Mouse (Mus musculus): ENCODE measurements around the gene Usp54. TPM values are rescaled to one million over a fixed set of nuclear protein-coding genes. Genes with fewer than 3 reads are reported as not detected.
A peak's percentile ranks its signal among the peaks of the same experiment; 100 is the strongest.

The Usp54 gene
- polyA plus RNA-seq, 1 experiment from 2014 or later: 8.1 TPM

DNA sequence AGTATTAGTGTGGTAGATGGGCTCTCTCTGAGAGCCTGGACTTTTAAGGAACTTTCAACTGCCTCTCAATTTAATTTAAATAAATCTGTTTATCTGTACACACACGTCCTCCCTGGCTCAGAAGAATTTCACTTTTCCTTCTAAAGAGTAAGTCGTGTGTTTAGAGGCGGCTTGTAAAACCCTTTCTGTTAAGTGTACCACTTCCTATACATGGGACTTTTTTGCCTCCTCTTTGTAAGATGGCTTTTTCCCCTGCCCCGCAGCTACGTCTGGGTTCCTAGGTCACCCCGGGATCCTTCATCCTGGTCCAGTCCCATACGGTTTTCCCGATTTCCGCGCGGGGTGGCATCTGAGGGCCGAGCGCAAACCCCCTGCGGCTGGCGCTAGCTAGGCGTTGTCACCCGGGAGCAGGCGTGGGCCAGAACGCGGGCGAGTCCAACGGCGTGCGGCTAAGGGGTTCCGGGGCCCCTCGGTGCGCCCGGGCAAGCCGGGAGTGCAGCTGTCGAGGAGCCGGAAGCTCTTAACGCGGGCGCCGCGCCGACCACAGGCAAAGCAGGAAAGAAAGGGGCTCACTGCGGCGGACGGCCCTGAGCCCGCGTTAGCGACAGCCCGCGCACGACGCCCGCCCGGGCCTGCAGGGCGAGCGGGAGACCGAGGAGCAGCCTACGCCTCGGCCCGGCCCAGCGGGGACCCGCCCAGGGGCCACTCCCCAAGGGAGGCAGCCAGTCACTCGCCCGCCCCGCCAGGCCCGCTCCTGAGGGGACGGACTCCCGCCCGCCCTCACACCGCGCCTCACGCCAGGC, 95.1 kb downstream of the Usp54 start:
- no peaks in the 10 kb centered on the region for H3K9me3 ChIP-seq (replicated peaks)
- H3K4me3 ChIP-seq: peak overlapping the region; percentile 94
- WGBS: under 1% methylated on average over 44 of the region's 67 CpGs
- H3K36me3 ChIP-seq (ENCODE audit: poor library complexity, severe bottlenecking): peaks cover 26% of the 10 kb centered on the region
- no peaks in the 10 kb centered on the region for H3K27me3 ChIP-seq
- peak overlapping the region; percentile 71 for H3K4me2 ChIP-seq
- peak; percentile 96 for ATAC-seq
- peak overlapping the region; percentile 97 for H3K9ac ChIP-seq
- peak overlapping the region; percentile 97 for H3K27ac ChIP-seq
- peaks cover 30% of the 10 kb centered on the region for H3K4me1 ChIP-seq

DNA sequence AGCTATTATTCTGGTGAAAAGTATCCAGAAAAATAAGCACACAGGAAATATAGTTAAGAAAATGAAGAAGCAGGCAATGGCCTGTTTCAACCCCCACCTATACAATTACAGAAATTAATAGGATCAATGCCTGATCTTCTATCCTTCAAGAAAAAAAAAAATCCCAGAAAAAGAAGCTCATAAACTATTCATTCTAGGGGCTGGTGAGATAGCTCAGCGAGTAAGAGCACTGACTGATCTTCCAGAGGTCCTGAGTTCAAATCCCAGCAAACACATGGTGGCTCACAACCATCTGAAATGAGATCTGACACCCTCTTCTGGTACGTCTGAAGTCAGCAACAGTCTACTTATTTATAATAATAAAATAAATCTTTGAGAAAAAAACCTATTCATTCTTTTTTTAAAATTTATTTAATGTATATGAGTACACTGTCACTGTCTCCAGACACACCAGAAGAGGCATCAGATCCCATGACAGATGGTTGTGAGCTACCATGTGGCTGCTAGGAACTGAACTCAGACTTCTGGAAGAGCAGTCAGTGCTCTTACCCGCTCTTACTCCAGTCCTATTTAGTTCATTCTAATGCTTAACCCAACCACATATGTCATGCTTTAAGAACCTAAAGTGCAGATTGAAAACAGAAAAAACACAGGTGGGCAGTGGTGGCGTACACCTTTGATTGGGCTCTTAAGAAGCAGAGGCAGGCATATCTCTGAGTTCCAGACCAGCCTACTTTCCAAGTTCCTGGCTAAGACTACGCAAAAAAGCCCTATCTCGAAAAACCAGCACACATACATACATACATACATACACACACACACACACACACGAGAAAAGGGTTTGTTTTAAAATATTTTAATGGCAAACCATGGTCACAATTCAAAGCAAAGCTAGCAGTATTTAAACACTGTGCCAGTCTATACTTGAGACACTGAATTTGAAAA, 96.1 kb downstream of the Usp54 start:
- H3K27ac ChIP-seq: no peak overlapping the region
- 74% methylated on average over 7 of the region's 7 CpGs for WGBS
- H3K4me2 ChIP-seq: peak overlapping the region; percentile 71
- H3K9ac ChIP-seq: peak overlapping the region; percentile 97
- peaks cover 18% of the 10 kb centered on the region for H3K36me3 ChIP-seq (ENCODE audit: poor library complexity, severe bottlenecking)
- peaks cover 30% of the 10 kb centered on the region for H3K4me1 ChIP-seq
- H3K27me3 ChIP-seq: no peaks in the 10 kb centered on the region
- no peak for ATAC-seq
- peak overlapping the region; percentile 94 for H3K4me3 ChIP-seq
- no peaks in the 10 kb centered on the region for H3K9me3 ChIP-seq (replicated peaks)

DNA sequence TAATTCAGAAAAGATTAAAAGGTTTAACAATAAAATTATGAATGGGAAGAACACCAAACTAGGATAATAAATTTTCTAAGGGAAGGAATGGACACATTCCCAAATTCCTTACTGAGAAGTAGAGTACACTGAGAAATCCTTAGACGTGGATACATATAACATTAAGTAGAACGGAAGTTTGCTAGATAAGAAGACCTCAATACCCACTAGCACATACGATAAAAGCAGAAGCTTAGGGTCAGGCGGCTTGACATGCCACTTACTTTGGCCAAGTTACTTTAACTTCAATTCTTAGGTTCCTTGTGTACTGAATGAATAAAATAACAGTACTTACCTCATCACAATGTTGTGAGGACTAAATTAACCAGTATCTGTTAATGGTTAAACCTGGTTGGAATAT, 111.2 kb downstream of the Usp54 start:
- H3K27ac ChIP-seq: no peak overlapping the region
- no peaks in the 10 kb centered on the region for H3K4me1 ChIP-seq
- 0 out of 2 replicates have a peak, but pooled peaks cover 4% of the 10 kb centered on the region for H3K36me3 ChIP-seq (ENCODE audit: poor library complexity, severe bottlenecking)
- H3K4me3 ChIP-seq: no peak overlapping the region
- 95% methylated on average over 4 of the region's 4 CpGs for WGBS
- no peak for ATAC-seq
- no peak overlapping the region for H3K4me2 ChIP-seq
- no peaks in the 10 kb centered on the region for H3K9me3 ChIP-seq (replicated peaks)
- no peaks in the 10 kb centered on the region for H3K27me3 ChIP-seq
- H3K9ac ChIP-seq: no peak overlapping the region

DNA sequence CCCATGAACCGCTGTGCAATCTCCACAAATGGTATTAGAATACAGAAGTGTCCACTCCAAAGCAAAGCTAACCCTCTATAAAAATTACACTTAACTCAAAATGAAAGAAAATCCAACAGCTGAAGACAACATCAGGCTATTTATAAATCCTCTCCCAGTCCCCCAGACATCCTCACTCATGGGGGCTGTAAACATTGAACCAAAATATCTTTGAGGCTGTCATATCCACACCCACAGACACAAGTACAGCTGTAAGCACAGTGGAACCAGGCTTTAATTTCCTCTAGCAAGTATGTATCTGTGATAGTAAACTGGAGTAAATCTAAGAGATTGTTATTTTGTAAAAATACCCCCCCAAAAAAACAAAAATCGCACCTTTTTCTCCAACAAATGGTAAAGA, 120.7 kb downstream of the Usp54 start:
- H3K9me3 ChIP-seq (replicated peaks): no peaks in the 10 kb centered on the region
- no peaks in the 10 kb centered on the region for H3K27me3 ChIP-seq
- no peaks in the 10 kb centered on the region for H3K4me1 ChIP-seq
- H3K4me3 ChIP-seq: no peak overlapping the region
- H3K36me3 ChIP-seq (ENCODE audit: poor library complexity, severe bottlenecking): peaks cover 33% of the 10 kb centered on the region
- no peak for ATAC-seq
- H3K9ac ChIP-seq: no peak overlapping the region
- H3K4me2 ChIP-seq: no peak overlapping the region
- WGBS: 96% methylated on average over 2 of the region's 2 CpGs
- no peak overlapping the region for H3K27ac ChIP-seq

DNA sequence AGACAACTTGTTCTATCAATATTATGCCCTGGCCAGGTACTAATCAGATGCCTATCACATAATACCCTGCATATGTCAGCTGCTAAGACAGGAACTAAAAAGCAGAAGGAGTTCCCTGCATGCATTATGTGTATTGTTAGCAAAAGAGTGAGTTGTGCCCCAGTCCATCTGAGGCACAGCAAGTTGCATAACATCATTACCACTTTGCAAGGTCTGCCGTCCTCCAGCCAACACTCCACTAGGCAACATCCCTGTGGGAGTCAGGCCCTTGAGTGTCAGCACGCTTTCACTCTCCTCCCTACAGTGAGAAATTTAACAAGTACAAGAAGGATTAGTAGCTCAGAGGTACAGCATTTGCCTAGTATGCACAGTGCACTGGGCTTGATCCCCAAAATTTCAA, 132.4 kb downstream of the Usp54 start:
- no peaks in the 10 kb centered on the region for H3K4me1 ChIP-seq
- ATAC-seq: no peak
- H3K9ac ChIP-seq: no peak overlapping the region
- WGBS: 69% methylated on average over 2 of the region's 2 CpGs
- H3K4me2 ChIP-seq: no peak overlapping the region
- no peaks in the 10 kb centered on the region for H3K27me3 ChIP-seq
- peaks cover 18% of the 10 kb centered on the region for H3K36me3 ChIP-seq (ENCODE audit: poor library complexity, severe bottlenecking)
- no peak overlapping the region for H3K27ac ChIP-seq
- H3K9me3 ChIP-seq (replicated peaks): no peaks in the 10 kb centered on the region
- H3K4me3 ChIP-seq: no peak overlapping the region

DNA sequence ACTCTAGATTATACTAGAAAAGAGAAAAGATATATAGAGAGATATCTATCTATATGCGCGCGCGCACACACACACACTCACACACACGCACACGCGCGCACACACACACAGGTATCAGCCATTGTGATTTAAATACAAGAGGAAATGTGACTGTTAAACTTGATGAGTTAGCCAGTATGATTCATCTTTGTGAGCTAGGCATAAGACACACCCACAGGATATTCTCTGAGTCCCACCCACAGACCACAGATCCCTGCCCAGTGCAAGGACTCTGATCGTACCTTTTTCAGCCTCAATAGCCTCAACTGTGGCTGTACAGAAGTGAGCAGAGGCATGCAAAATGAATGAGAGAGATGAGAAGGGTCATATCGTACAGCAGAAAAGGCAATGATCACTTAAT, 137.9 kb downstream of the Usp54 start:
- Histone ChIP-seq H3K27me3 (no peaks in the 10 kb centered on the region), H3K27ac (no peak overlapping the region), H3K4me1 (no peaks in the 10 kb centered on the region), H3K9ac (no peak overlapping the region), H3K36me3 (ENCODE audit: poor library complexity, severe bottlenecking) (peaks cover 23% of the 10 kb centered on the region), H3K9me3 (replicated peaks) (no peaks in the 10 kb centered on the region), H3K4me3 (no peak overlapping the region), H3K4me2 (no peak overlapping the region)
- 96% methylated on average over 10 of the region's 10 CpGs for WGBS
- no peak for ATAC-seq

DNA sequence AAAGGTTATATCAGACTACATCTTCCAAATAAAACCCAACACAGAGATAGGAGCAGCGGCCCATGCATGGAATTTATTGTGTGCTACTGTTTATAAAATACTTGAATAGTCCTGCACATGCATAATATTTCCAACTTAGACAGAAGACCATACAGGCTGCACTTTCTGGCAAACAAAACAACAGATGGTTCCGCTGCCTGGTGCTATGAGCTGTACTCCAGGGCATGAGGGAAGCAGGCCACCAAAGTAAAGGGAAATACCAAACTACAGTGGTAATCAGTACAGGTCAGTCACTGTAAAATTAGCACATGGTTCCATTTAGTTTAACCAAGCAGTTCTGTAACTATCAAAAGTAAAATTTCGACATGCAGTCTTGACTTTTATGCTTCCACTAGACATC, 140.9 kb downstream of the Usp54 start:
- no peak for ATAC-seq
- H3K4me3 ChIP-seq: no peak overlapping the region
- no peaks in the 10 kb centered on the region for H3K9me3 ChIP-seq (replicated peaks)
- peaks cover 42% of the 10 kb centered on the region for H3K36me3 ChIP-seq (ENCODE audit: poor library complexity, severe bottlenecking)
- H3K9ac ChIP-seq: no peak overlapping the region
- H3K27me3 ChIP-seq: no peaks in the 10 kb centered on the region
- H3K27ac ChIP-seq: no peak overlapping the region
- 93% methylated on average over 3 of the region's 3 CpGs for WGBS
- H3K4me2 ChIP-seq: no peak overlapping the region
- no peaks in the 10 kb centered on the region for H3K4me1 ChIP-seq

Small RNA genes within 50 kb of the gene (microRNA-seq; reads per million reads assigned to microRNA genes)
- 1.1 reads per million for gene Mir6946

Other genes starting within 250 kb of the Usp54 start
- 60.1 and 61.1 TPM in 2 replicates for gene Mrps16, start 247.4 kb downstream of the Usp54 start, polyA plus RNA-seq (2015; fragmentation: Nextera tagmentation; extraction: Ambion mirVana)
- 0.45 and 1.6 TPM in 2 replicates for gene Cfap70, start 188.8 kb downstream of the Usp54 start, polyA plus RNA-seq (2015; fragmentation: Nextera tagmentation; extraction: Ambion mirVana)
- 8.5 and 9.9 TPM in 2 replicates for gene Anxa7, start 160.9 kb downstream of the Usp54 start, polyA plus RNA-seq (2015; fragmentation: Nextera tagmentation; extraction: Ambion mirVana)
- 0.89 and 1.3 TPM in 2 replicates for gene Mss51, start 144.2 kb downstream of the Usp54 start, polyA plus RNA-seq (2015; fragmentation: Nextera tagmentation; extraction: Ambion mirVana)
- 71.9 and 73.7 TPM in 2 replicates for gene Ppp3cb, start 94.5 kb downstream of the Usp54 start, polyA plus RNA-seq (2015; fragmentation: Nextera tagmentation; extraction: Ambion mirVana)
- not detected in 2 replicates for gene Myoz1, start 15.5 kb upstream of the Usp54 start, polyA plus RNA-seq (2015; fragmentation: Nextera tagmentation; extraction: Ambion mirVana)
- 0.13 and 0.14 TPM in 2 replicates for gene Synpo2l, start 27.3 kb upstream of the Usp54 start, polyA plus RNA-seq (2015; fragmentation: Nextera tagmentation; extraction: Ambion mirVana)
- 75.9 and 84.7 TPM in 2 replicates for gene Sec24c, start 33.2 kb upstream of the Usp54 start, polyA plus RNA-seq (2015; fragmentation: Nextera tagmentation; extraction: Ambion mirVana)
- 18.9 and 19.9 TPM in 2 replicates for gene Fut11, start 53.9 kb upstream of the Usp54 start, polyA plus RNA-seq (2015; fragmentation: Nextera tagmentation; extraction: Ambion mirVana)
- gene Chchd1, start 61.9 kb upstream of the Usp54 start, polyA plus RNA-seq (2015; fragmentation: Nextera tagmentation; extraction: Ambion mirVana): 235 and 281 TPM in 2 replicates
- 40.8 and 44.2 TPM in 2 replicates for gene Zswim8, start 66.5 kb upstream of the Usp54 start, polyA plus RNA-seq (2015; fragmentation: Nextera tagmentation; extraction: Ambion mirVana)
- gene Ndst2, start 93.5 kb upstream of the Usp54 start, polyA plus RNA-seq (2015; fragmentation: Nextera tagmentation; extraction: Ambion mirVana): 14.0 and 18.3 TPM in 2 replicates
- 60.7 and 81.8 TPM in 2 replicates for gene Camk2g, start 153.0 kb upstream of the Usp54 start, polyA plus RNA-seq (2015; fragmentation: Nextera tagmentation; extraction: Ambion mirVana)
- gene Plau, start 195.6 kb upstream of the Usp54 start, polyA plus RNA-seq (2015; fragmentation: Nextera tagmentation; extraction: Ambion mirVana): 0.27 and 0.35 TPM in 2 replicates